Mouse (Mus musculus): ENCODE measurements around the gene Tbc1d19.

Gene Tbc1d19

GRCm38 (mm10) chr5:53902757-53903156, 93.4 kb downstream of the Tbc1d19 start:
- no peak for DNase-seq (ENCODE audit: low read depth, low spot score)

GRCm38 (mm10) chr5:53909201-53909600, 99.8 kb downstream of the Tbc1d19 start:
- no peak for DNase-seq (ENCODE audit: low read depth, low spot score)

GRCm38 (mm10) chr5:53920416-53920815, 111.0 kb downstream of the Tbc1d19 start:
- no peak for DNase-seq (ENCODE audit: low read depth, low spot score)

- DNase-seq (ENCODE audit: low read depth, low spot score): no peak
These were observed 112.9 kb downstream of the Tbc1d19 start for GRCm38 (mm10) chr5:53922149-53922904.

- no peak for DNase-seq (ENCODE audit: low read depth, low spot score)
These were observed 114.6 kb downstream of the Tbc1d19 start for GRCm38 (mm10) chr5:53924005-53924404.

- DNase-seq (ENCODE audit: low read depth, low spot score): no peak
These were observed 117.0 kb downstream of the Tbc1d19 start for GRCm38 (mm10) chr5:53926301-53926855.

GRCm38 (mm10) chr5:53927886-53928285, 118.5 kb downstream of the Tbc1d19 start:
- DNase-seq (ENCODE audit: low read depth, low spot score): peak; percentile 37

- DNase-seq (ENCODE audit: low read depth, low spot score): no peak
These were observed 119.1 kb downstream of the Tbc1d19 start for GRCm38 (mm10) chr5:53928537-53928936.

- DNase-seq (ENCODE audit: low read depth, low spot score): no peak
These were observed 119.8 kb downstream of the Tbc1d19 start for GRCm38 (mm10) chr5:53929205-53929614.

- peak; percentile 47 for DNase-seq (ENCODE audit: low read depth, low spot score)
These were observed 120.4 kb downstream of the Tbc1d19 start for GRCm38 (mm10) chr5:53929814-53930213.

GRCm38 (mm10) chr5:53931011-53931410, 121.6 kb downstream of the Tbc1d19 start:
- DNase-seq (ENCODE audit: low read depth, low spot score): no peak

- no peak for DNase-seq (ENCODE audit: low read depth, low spot score)
These were observed 124.2 kb downstream of the Tbc1d19 start for GRCm38 (mm10) chr5:53933628-53934027.

GRCm38 (mm10) chr5:53934040-53934439, 124.6 kb downstream of the Tbc1d19 start:
- DNase-seq (ENCODE audit: low read depth, low spot score): no peak

- no peak for DNase-seq (ENCODE audit: low read depth, low spot score)
These were observed 125.4 kb downstream of the Tbc1d19 start for GRCm38 (mm10) chr5:53934826-53935225.

GRCm38 (mm10) chr5:53937187-53937586, 127.8 kb downstream of the Tbc1d19 start:
- no peak for DNase-seq (ENCODE audit: low read depth, low spot score)

GRCm38 (mm10) chr5:53939026-53939425, 129.6 kb downstream of the Tbc1d19 start:
- DNase-seq (ENCODE audit: low read depth, low spot score): no peak

- DNase-seq (ENCODE audit: low read depth, low spot score): no peak
These were observed 132.1 kb downstream of the Tbc1d19 start for GRCm38 (mm10) chr5:53941322-53942024.

- DNase-seq (ENCODE audit: low read depth, low spot score): no peak
These were observed 132.9 kb downstream of the Tbc1d19 start for GRCm38 (mm10) chr5:53942332-53942731.

GRCm38 (mm10) chr5:53943321-53943857, 134.0 kb downstream of the Tbc1d19 start:
- DNase-seq (ENCODE audit: low read depth, low spot score): no peak

GRCm38 (mm10) chr5:53946747-53947146, 137.3 kb downstream of the Tbc1d19 start:
- no peak for DNase-seq (ENCODE audit: low read depth, low spot score)

GRCm38 (mm10) chr5:53947549-53948183, 138.3 kb downstream of the Tbc1d19 start:
- peak; percentile 12 for DNase-seq (ENCODE audit: low read depth, low spot score)

All from CD4-positive, CD25-positive, alpha-beta regulatory T cell, adult 2 months (primary cell).